Mouse (Mus musculus) megakaryocyte-erythroid progenitor cell, adult 5-6 weeks (primary cell): ENCODE measurements around the gene Diaph2. TPM values are rescaled to one million over a fixed set of nuclear protein-coding genes. Genes with fewer than 3 reads are reported as not detected.

Experiments
- ATAC-seq: replicated peaks from 2 replicates; pipeline ENCODE4 v1.8.0; 2016; ENCODE audit warnings: mild to moderate bottlenecking, inconsistent platforms; ENCODE audit not compliant: severe bottlenecking, poor library complexity, low FRiP score, low TSS enrichment
- total RNA-seq, 2 experiments: library from RNA; stranded (forward) in 1 of 2; stranded (reverse) in 1 of 2; fragments of 200-1000, 215-1000 nt in 1 of 2; fragments of >200 nt in 1 of 2; fragmentation: Nextera tagmentation in 1 of 2; gene quantifications; 2 replicates each; pipeline ENCODE4 v1.2.3; 2014 to 2017

Diaph2 gene
- 2.7 and 3.0 TPM in 2 replicates for total RNA-seq (2014; fragmentation: Nextera tagmentation)
- 0.66 and 1.0 TPM in 2 replicates for total RNA-seq (2017)

GRCm38 (mm10) chrX:129749571-129750061 lies at the start of gene Diaph2:
TSS of gene Diaph2 (plus strand) at chrX:129749742.
- ATAC-seq, result peak; percentile 100

- no peak for ATAC-seq
Observed at GRCm38 (mm10) chrX:129701634-129702312, 47.8 kb upstream of the Diaph2 start.

GRCm38 (mm10) chrX:129709656-129710055 lies 39.9 kb upstream of the Diaph2 start:
- ATAC-seq, result no peak

GRCm38 (mm10) chrX:129728717-129729220 lies 20.8 kb upstream of the Diaph2 start:
- ATAC-seq, result no peak

- ATAC-seq, result no peak
Observed at GRCm38 (mm10) chrX:129736562-129736961, 13.0 kb upstream of the Diaph2 start.

GRCm38 (mm10) chrX:129739226-129739625 lies 10.3 kb upstream of the Diaph2 start:
- no peak for ATAC-seq

- ATAC-seq, result no peak
Observed at GRCm38 (mm10) chrX:129742981-129743380, 6.6 kb upstream of the Diaph2 start.

GRCm38 (mm10) chrX:129745976-129746375 lies 3.6 kb upstream of the Diaph2 start:
- ATAC-seq, result no peak

GRCm38 (mm10) chrX:129749102-129749501 lies 440 bp upstream of the Diaph2 start:
- no peak for ATAC-seq

GRCm38 (mm10) chrX:129750094-129750569 lies 590 bp downstream of the Diaph2 start:
- peak; percentile 51 for ATAC-seq

- ATAC-seq, result no peak
Observed at GRCm38 (mm10) chrX:129750606-129751005, 1.1 kb downstream of the Diaph2 start.

GRCm38 (mm10) chrX:129756606-129757005 lies 7.1 kb downstream of the Diaph2 start:
- no peak for ATAC-seq

GRCm38 (mm10) chrX:129762649-129763048 lies 13.1 kb downstream of the Diaph2 start:
- no peak for ATAC-seq

GRCm38 (mm10) chrX:129765378-129765777 lies 15.8 kb downstream of the Diaph2 start:
- no peak for ATAC-seq

GRCm38 (mm10) chrX:129766811-129767210 lies 17.3 kb downstream of the Diaph2 start:
- ATAC-seq, result no peak

- no peak for ATAC-seq
Observed at GRCm38 (mm10) chrX:129770625-129771024, 21.1 kb downstream of the Diaph2 start.

- ATAC-seq, result no peak
Observed at GRCm38 (mm10) chrX:129773556-129774255, 24.2 kb downstream of the Diaph2 start.

- no peak for ATAC-seq
Observed at GRCm38 (mm10) chrX:129774478-129774877, 24.9 kb downstream of the Diaph2 start.

GRCm38 (mm10) chrX:129776761-129777160 lies 27.2 kb downstream of the Diaph2 start:
- peak; percentile 74; the same call in 1 of the 2 replicates for ATAC-seq

GRCm38 (mm10) chrX:129777404-129777962 lies 27.9 kb downstream of the Diaph2 start:
- no peak; the same call in 1 of the 2 replicates for ATAC-seq
